Mouse (Mus musculus) kidney, postnatal 14 days (tissue): ENCODE measurements around the gene 4931414P19Rik.
A peak's percentile ranks its signal among the peaks of the same experiment; 100 is the strongest.

Experiments
- DNase-seq: peaks from one replicate; pipeline ENCODE4 v3.0.0; 2022; ENCODE audit warnings: mixed read lengths

The 4931414P19Rik gene

DNA sequence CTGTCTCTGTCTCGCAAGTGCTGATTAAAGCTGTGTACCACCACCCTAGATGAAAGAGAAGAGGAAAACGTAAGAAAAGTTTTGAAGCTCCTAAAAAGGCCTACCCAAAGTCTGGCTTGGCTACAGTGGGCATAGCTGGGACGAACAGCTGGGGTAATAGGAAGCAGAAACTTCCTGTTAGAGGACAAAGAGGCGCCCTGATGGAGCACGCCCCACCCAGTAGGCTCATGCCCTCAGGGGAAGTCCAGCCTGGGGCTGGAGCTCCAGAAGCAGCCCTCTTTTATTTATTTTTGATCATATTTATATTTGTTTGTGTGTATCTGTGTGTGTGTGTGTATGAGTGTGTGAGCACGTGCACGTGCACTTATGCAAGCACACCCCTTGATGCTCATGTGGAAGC, 26.2 kb downstream of the 4931414P19Rik start:
- DNase-seq, result no peak

DNA sequence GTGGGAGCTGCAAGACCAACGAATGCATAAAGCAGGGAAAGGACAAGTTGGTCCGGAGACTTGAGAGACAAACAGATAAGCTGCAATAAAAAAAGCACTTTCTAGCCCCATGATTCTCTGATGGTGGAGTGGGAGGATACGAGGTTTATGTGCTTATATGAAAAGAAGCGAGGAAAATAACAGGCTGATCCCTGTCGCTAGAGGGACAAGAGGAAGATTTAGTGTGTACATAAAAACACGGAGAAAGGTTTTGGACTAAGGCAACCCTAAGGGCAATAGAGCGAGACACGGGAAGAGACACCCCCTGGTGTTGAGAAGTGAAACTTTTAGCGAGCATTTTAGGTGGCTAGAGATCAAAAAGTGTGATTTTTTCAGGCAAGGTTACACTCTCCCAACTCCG, 27.7 kb downstream of the 4931414P19Rik start:
- peak; percentile 65 for DNase-seq

DNA sequence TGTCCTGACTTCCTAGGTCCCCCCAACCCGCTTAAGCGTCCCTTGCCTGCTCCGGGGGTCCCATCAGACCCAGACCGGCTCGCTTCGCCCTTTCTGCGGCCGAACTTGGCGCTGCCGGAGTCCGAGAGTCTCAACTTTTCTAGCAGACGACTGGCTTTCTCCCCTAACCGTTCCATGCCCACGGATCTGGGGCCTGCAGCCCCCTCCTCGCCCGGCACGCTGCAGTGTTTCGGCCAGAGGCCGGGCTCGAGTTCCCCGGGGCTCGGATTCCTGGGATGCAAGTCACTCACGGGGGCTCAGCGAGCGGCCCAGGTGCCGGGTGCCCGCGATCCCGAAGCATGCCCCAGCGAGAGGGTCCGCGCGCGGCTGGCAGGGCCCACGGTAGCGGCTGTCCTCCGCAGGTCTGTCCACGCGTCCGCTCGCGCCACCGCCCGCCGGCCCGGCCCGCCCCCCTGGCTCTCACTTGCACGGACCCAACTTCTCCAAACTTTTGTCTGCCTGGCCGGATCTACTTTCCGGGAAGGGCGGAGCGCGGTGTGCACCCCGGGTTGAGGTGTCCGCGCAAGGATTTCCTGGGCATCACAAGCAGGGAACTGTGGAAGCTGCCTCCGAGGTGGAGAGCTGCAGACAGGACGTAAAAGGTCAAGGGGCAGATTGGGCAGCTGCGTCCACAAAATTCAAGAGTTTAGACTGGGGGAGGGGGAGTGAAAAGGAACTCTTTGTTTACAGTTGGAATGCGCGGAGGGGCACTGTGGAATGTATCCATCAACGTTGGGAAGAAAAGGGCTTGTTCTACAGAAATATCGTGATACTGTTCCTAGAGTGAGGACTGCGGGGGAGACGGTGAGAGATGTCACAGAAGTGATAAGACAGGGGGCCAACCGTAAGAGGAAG, 28.5 kb downstream of the 4931414P19Rik start, which contains the start of gene Ajuba:
TSS of gene Ajuba (minus strand) at position 470 of the 894 bp plus-strand sequence.
- peak; percentile 95 for DNase-seq

DNA sequence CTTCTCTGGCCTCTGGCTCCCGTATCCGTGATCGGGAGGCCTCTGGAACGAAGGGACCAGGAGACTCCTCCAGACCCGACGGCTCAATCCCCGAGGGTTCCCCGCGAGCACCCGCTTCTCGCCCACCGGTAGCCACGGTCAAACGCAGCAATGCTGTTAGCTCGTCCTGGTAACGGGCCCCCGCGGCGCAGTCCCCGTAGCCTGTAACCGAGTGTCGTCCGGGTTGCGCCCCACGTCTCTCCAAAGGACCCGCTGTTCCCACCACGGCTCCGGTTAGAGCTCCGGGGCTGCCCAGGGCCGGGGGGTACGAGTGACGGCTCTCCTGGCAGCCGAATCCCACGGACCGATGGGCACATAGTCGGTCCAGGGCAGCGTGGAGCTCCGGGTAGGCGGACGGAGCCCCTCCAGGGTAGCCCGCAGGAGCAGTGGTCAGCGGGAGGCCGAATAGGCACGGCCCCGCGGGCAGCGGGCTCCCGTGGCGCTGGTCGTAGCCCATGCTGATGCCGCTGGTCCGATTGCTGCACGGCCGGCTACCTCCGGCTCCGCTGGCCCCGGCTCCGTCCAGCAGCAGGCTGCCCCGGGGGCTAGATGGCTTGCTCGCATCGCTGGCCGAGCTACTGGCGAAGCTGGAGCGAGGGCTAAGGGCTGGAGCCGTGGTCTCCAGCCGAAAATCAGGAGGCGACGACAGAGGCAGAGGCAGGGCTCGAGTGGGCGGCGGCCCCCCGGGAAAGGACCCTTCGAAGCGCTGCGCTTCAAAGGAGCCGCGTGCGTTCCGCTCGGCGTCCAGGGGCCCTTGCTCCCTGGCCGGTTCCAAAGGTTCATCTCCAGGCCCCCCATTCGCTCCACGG, 29.3 kb downstream of the 4931414P19Rik start:
- DNase-seq, result peak; percentile 62

DNA sequence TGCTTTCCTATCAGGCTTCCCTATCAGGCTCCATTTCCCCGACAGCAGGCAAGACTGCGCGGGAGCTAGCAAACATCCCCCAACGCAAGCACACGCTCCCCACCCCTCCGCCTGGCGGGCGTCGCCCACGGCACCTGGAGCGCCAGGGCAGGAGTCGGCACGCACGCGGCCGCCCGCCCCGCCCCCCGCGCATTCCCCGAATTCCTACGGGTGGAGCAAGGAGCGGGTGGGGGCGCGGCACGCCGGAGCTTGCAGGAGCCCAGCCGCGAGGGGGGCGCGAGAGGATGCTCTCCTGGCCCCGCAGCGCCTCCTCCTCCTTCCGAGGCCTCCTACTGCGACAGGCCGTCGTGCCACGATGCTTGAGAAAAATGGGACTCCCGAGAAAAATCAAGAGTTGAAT, 30.2 kb downstream of the 4931414P19Rik start:
- DNase-seq, result peak; percentile 94

DNA sequence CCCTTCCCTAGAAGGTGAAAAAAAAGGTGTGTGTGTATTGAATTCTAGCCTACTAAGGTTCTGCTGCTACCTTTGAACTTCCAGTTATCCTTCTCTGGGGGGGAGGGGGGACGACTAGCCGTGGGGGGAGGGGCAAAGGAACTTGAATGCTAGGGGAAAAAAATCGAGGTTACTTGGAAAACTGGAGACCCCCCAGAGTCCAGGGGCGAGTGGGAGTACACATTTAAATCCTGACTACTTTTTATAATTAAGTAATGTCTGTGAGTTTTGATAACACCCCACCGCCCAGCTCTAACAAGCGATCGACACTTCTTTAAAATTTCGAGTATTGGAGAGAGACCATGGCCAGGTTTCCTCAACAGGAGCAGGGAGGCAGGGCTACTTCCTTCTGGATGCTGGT, 30.8 kb downstream of the 4931414P19Rik start:
- DNase-seq, result no peak

DNA sequence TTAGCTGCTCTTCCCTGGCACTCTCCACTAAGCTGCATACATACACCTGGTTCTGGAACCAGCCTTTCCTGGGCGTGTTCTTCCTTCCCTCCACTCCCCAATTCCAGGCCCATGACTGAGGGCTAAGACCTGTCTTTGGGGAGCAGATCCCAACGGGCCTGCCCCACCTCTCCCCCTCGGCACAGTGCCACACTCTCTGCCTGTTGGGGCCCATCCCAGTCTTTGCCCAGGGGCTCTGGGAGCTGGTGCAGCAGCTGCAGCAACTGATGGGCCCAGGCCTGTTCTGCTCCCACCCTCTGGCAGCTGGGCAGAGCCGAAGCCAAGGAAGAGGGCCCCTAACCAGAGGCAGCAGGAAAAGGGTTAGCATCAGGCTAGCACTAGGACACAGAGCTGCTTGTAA, 31.5 kb downstream of the 4931414P19Rik start:
- DNase-seq, result peak; percentile 24

DNA sequence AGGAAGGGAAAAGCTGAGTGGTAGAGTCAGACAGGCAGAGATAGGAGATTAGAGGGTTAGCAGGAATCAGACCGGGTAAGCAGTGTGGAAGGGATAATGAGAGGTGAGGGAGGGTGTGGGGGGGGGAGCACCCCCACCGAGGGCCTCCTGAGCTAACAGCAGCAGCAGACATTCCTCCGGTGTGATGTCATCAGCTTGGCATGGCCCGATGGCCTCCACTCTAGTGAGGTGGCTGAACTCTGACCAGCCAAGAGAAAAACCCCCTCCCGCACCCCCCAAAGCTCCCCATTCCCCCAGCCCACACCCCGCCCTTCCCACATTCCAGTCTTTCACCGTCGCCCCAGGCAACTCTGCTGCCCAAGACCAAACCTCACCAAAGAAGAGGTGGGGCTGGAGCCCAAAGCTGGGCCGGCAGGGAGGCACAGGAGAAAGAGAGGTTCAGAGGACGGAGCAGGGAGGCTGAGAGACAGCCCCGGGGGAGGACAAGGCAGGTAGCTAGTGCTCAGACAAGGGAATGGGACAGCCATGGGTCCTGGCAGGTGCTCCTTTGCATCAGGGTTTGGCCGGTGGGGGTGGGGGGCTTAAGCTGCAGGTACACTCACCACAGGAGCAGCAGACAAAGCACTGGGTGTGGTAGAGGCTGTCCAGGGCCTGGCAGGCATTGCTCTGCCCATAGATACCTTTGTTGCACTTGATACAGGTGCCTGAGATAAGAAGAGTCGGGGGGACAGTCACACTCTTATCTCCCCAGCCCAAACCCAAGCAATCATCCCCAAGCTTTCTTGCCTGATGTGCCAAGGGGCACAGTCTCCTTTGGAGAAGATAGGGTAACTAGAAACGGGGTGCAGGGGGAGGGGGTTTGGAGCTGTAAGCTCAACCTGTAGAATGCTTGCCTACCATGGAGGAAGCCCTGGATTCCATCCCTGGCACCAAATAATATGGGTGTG, 32.7 kb downstream of the 4931414P19Rik start:
- peak; percentile 89 for DNase-seq

DNA sequence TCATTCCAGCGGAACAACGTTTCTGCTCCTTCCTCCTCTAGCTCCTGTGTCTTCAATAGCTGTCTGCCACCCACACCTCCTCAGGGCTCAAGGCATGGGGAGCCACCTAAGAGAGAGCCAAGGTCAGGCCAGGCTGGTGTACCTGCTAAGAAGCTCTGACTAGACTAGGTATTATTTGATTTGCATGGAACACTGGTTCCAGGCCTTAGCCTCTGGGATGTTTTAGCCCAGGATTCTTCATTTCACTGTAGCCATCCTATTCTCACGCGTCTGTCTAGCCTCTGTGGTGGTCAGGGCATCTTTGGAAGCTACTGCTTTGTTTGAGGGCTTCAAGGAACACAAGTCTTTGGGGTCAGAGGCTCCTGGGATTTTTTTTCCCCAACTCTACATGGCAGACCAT, 33.7 kb downstream of the 4931414P19Rik start:
- no peak for DNase-seq

DNA sequence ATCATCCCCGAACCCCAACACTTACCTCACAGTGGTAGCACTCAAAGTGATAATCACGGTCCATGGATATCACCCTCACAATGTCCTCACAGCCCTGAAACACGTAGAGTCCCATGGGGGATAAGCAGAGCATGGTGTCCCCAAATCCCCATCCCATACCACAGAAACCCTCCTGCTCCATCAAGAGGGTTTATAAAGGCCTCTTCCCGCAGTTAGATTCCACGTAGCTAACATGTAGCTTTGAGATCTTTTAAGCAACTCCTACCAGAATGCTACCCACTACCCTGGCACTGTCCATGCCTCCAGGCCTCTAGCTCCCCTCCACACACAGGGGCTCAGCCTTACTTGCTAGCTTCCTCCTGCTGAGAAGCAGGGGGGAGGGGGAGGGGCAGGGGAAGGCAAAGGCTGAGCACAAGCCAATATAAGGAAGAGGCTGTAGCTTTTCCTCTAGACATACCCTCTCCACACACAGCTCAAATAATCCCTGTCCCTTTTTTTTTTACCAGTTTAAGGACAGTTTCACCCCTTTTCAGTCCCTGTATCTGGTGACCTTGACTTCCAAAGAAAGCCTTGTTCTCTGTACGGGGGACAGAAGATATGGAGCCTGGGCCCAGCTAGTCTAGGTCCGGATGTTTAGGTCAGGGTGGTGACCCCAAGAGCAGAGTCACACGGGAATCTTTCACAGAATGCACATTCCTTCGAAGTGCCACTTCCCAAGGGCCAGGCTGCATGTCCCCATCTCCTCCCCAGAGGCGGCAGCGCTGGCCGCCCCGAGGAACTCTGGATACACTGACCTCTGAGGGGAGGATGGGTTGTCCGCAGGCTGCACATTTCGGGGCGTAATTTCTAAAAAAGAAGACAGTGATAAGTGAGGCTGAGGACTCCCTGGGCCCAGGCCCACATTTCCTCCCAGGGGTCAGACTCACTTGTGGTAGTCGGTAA, 36.1 kb downstream of the 4931414P19Rik start:
- DNase-seq, result no peak

DNA sequence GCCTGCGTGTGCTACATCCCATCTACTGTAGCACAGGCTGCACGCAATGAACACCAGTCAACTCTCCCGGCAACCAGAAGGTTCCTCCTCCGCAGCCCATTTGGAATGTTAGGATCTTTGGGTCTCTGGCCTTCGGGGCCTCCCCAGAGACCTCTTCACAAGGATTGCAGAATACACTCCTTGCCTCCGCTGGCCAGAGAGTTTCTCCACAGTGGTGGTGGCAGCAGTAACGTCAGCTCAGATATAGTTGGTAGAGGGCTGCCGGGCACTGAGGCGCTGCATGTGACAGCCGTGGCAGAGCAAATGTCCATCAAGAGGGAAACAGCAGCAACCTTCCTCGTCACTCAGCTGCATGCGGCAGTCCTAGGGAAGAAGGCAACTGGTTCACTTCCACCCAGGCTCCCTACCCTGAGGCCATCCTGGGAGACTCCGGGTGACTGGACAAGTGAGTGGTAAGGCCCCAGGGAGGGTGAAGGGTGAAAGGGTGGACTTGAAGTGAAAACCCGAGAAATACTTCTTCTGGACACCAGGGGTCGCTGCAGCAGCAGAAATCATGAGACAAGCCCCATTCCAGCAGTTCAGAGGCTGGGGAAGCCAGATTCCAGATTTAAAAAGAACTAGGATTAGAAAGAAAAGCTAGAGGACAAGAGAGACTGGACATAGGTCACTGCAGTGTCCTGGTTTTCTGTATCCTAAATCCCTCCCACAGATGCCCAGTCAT, 36.9 kb downstream of the 4931414P19Rik start:
- DNase-seq, result peak; percentile 84

DNA sequence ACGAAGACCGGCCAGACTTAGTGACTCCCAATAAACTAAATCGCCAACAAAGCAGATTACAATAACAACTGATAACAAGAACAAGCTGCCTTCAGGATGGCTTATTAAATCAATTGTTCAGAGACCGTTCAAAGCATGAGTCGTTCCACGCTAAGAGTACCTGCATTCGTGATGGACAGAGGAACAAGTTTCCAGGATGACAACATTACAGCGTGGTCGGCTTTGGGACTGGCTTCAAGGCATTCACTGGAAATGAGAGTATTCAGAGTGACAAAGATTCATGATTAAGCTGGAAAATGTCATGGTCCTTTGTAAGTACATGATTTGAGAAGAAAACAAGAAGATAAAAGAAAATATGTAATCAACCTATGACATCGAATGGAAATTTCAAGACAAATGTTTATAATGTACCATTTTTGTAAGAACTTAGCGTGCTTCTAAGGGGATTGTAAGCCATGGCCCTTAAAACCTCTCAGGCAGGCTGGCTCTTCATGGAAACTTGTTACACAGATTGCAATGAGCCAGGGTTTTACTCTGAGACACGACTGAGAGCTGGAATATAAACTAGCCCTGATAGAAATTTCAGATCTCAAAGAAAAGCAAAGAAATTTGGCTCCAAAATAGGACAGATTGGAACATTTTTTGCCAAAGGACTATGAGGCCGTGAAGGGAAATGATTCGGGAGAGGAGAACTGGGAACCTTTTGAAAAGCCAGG, 45.1 kb downstream of the 4931414P19Rik start:
- no peak for DNase-seq

DNA sequence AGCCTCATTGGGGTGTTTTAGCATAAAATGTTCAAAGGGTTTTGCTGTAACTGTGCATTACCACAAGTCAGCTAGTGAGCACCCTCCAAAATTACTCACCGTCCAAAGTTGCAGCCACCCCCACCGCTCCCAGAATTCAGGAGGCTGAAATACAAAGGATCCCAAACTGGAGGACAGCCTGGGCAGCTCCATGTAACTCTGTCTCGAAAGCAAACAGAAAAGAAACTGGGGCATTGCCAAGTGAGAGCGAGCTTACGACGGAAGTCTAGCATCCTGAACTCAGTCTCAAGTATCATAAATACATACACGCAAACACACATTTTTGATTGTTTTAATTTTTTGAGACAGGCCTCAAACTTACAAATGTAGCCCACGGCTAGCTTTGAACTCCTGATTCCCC, 48.5 kb downstream of the 4931414P19Rik start:
- no peak for DNase-seq

DNA sequence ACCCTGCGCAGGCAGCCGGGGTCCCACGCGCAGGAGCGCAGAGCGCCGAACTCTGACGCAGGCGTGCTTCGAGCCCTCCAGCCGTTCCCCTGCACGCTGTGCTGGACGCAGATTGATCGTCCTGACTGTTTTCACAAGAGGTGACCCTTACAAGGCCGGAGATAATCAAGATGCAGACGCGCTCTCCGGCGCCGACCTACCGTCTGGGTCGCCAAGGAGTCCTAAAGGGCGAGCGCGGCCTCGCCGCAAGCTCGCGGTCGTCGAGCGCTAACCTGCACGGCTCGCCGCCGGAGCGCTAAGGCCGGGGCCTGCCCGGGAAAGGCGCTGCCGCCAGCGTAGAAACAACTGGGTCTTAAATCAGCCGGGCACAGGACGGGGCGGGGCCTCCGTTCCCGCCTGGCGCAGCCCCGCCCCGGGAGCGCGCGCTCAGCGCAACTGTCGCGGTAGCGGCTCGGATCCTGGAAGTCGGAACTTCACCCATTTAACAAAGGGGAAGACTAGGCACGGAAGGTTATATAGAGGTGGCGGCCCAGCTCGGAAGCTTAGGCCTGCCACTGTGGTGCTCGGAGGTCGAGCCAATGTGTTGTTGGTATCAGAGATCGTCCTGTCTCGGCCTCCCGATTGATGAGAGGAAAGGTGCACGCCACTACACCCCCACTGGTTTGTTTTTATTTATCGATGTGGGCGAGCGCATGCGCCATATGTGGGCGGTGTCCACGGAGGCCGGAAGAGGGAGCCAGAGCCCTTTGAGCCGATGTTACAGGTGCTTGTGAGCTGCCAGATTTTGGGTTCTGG, 51.6 kb downstream of the 4931414P19Rik start, which contains the start of gene Haus4:
TSS of gene Haus4 (minus strand) at position 642 of the 795 bp plus-strand sequence.
- DNase-seq, result peak; percentile 92

DNA sequence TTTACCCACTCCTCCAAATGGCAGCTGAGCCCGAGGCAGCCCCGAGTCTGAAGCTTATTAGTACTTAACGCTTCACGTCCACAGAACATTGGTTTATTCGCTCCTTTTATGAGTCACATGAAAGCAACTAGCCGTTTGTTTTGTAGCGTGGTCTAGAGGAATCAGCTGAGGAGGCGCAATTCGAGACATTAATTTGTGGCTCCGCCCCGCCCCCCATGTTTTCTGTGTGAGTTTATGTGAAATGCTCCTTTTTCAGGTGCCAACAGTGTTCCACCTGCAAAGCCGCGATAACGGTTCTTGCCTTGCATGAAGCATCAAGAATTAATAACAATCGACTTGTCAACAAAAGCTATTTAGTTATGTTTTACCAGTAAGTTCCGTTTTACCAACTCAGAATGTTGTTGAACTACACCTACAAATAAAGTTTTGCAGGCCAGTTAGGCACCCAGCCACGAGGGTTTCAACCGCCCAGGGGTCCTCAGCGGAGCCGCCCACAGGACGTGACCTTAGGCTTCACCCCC, 52.3 kb downstream of the 4931414P19Rik start:
- peak; percentile 27 for DNase-seq

DNA sequence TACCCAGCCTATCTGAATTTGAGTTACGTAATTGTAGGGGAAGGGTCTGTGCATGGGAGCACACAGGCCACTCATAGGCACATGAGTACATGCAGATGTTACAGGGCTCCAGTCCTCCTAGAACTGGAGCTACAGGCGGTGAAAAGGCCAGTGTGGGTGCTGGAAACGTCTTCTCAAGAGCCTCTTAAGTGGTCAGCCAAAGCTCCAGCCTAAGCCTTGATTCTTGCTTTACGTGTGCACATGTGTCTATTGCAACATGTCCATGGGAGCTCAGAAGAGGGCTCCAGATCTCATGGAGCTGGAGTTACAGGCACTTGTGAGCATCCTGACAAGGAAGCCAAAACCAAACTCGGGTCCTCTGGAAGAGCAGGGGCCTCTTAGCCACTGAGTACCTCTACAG, 61.1 kb downstream of the 4931414P19Rik start:
- DNase-seq, result no peak

DNA sequence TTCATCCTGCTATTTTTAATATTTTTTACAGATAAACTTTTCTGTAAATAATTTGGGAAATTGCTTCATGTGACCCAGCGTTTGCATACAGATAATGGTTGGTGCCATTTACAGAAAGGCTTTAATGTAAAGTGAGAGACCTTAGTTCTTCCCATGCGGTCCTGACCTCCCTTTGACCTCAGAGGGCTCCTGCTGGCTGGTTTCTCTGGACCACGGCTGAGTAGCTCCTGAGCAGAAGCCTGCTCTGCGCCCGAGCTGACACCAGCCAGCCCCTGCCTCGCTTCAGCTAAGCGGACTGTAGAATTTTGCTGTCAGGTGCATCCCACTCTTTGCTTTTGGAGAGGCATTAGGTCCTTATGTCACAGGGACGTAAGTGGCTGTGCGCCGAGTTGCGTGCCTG, 65.0 kb downstream of the 4931414P19Rik start:
- no peak for DNase-seq

DNA sequence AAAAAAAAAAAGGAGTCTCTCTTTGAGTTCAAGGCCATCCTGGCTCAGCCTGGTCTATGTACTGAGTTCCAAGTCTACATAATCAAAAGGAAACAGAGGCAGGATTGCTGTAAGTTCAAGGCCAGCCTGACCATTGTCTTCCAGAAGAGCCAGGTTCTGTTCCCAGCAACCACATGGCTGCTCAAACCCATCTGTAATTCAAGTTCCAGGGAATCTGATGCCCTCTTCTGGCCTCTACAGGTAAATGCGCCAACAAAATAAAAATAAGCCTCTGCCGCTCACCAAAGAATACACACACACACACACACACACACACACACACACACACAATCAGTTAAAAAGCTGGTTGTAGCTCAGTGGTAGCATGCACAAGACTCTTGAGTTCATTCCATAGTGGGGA, 67.2 kb downstream of the 4931414P19Rik start:
- DNase-seq, result no peak
